Comparison of ENCODE assay signal across 16 mouse cellular contexts in the genomic region with DNA sequence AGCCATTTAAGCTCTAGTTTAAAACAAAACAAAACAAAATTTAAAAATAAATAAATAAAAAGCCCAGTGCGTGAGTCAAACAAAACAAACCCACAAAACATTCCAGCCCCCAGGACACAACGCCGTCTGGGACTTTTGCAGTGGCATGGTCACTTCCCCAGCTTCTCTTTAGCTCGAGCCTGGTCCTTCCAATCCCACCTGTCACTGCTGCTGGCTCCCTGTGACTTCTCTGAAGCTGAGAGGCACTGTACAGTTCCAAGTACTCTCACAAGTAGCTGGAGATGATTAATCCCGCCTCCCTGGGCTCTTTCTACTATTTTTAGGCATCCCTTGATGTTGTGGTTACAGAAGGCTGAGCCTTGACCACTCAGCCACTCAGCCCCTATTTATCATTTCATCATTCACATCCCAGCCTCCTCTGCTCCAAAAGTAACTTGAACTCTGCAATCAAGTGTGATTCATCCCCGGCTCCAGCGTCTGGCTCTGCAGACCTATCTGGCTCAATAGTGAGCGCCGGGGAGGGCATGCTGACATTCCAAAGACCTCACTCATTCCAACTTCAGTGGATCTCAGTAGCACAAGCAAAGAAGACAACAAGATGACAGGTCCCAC. TPM values are rescaled to one million over a fixed set of nuclear protein-coding genes. Genes with fewer than 3 reads are reported as not detected.
DNase-seq lines count a peak whose midpoint lies in the region; ATAC-seq lines count a peak whose summit lies in the region.
"Had no signal": no experiment of that assay in that cellular context is flagged by ENCODE, and none has a peak within 500 bp of the region (broad histone marks: within the 10 kb centered on the region; RNA-seq: fewer than 3 reads in every experiment).

No protein-coding gene starts in this region.

- H3K36me3 ChIP-seq in kidney, embryonic 15.5 days: peaks cover 1% of the 10 kb centered on the region; the same call in 1 of the 2 replicates
- 0 out of 2 replicates have a peak, but pooled peaks cover 8% of the 10 kb centered on the region for H3K36me3 ChIP-seq in heart, embryonic 10.5 days
- H3K36me3 ChIP-seq: limb, embryonic 10.5 days had no signal

- H3K4me1 ChIP-seq in kidney, embryonic 15.5 days: peaks cover 19% of the 10 kb centered on the region
- peaks cover 41% of the 10 kb centered on the region for H3K4me1 ChIP-seq in heart, embryonic 10.5 days

- 60% methylated on average over 9 of the region's 9 CpGs for WGBS in kidney, embryonic 15.5 days
- WGBS in heart, embryonic 10.5 days: 31% methylated on average over 9 of the region's 9 CpGs

- no peaks in the 10 kb centered on the region for H3K9me3 ChIP-seq in kidney, embryonic 15.5 days (replicated peaks)
- H3K9me3 ChIP-seq in heart, embryonic 10.5 days: no peaks in the 10 kb centered on the region
- H3K9me3 ChIP-seq: limb, embryonic 10.5 days had no signal

- ATAC-seq in kidney, embryonic 15.5 days (replicated peaks; ENCODE audit: low FRiP score): no peak
- no peak for ATAC-seq in activated CD4-positive, CD25-positive, alpha-beta regulatory T cell, adult 4 months

- DNase-seq in kidney, adult 9 months: no peak
- DNase-seq in adrenal gland, adult 2 months: peak; percentile 89
- peak; percentile 82 for DNase-seq in heart, embryonic 10.5 days (ENCODE audit: low spot score)
- peak; percentile 62 for DNase-seq in lung, postnatal 36 days
- DNase-seq in layer of hippocampus, adult 18-20 months (ENCODE audit: low spot score in 2 of 2): no peak
- DNase-seq in cerebellum, postnatal 4 days (ENCODE audit: low spot score in 2 of 2): no peak
- DNase-seq: cerebellum, adult 2 months; kidney, postnatal 10 days; lung, embryonic 14.5 days; right cerebral cortex, adult 18-20 months had no signal

- H3K9ac ChIP-seq in kidney, embryonic 15.5 days: no peak overlapping the region
- H3K9ac ChIP-seq: lung, embryonic 14.5 days had no signal

- H3K27ac ChIP-seq in kidney, embryonic 15.5 days: peak overlapping the region; percentile 6; the same call in 1 of the 2 replicates
- H3K27ac ChIP-seq in heart, embryonic 10.5 days: peak overlapping the region; percentile 87
- H3K27ac ChIP-seq: limb, embryonic 10.5 days had no signal

- no peak overlapping the region for H3K4me2 ChIP-seq in kidney, embryonic 15.5 days
- H3K4me2 ChIP-seq: lung, embryonic 14.5 days had no signal

- H3K27me3 ChIP-seq in kidney, embryonic 15.5 days: no peaks in the 10 kb centered on the region
- no peaks in the 10 kb centered on the region for H3K27me3 ChIP-seq in heart, embryonic 10.5 days (ENCODE audit: insufficient read depth, poor library complexity, severe bottlenecking)

- H3K4me3 ChIP-seq in kidney, embryonic 15.5 days (replicated peaks): no peak overlapping the region
- 0 out of 2 replicates have a peak overlapping the region, but pooled peaks have one; percentile 25 for H3K4me3 ChIP-seq in heart, embryonic 10.5 days
- H3K4me3 ChIP-seq: erythroblast, embryonic 14.5 days; limb, embryonic 10.5 days had no signal

RNA-seq across cellular contexts. Expression of a gene that starts 22.7 kb away (rescaled TPM):
- 43.2 and 45.2 TPM in 2 replicates for polyA plus RNA-seq in kidney, embryonic 15.5 days (2015; fragmentation: Nextera tagmentation; extraction: Ambion mirVana)
- 10 to 100 TPM; 17.2 to 26.7 TPM for total RNA-seq in adrenal gland, adult 2 months (2021)
- polyA plus RNA-seq in adrenal gland, adult 2 months (2012; rRNA removed): 19.4 and 20.5 TPM in 2 replicates
- polyA plus RNA-seq in heart, embryonic 10.5 days (2016; fragmentation: Nextera tagmentation; extraction: Ambion mirVana): 41.7 and 45.7 TPM in 2 replicates
- 1 to 10 TPM; 8.6 to 8.7 TPM for polyA plus RNA-seq in activated CD4-positive, CD25-positive, alpha-beta regulatory T cell, adult 4 months (2017; shearing (Covaris generic))
- 10 to 100 TPM; 34.6 to 34.8 TPM for total RNA-seq in layer of hippocampus, adult 18-20 months (2021)
- polyA plus RNA-seq: erythroblast, embryonic 14.5 days had no signal

RNA-seq across cellular contexts. Expression of a gene that starts 41.2 kb away (rescaled TPM):
- not detected in 2 replicates for polyA plus RNA-seq in kidney, embryonic 15.5 days (2015; fragmentation: Nextera tagmentation; extraction: Ambion mirVana)
- total RNA-seq in adrenal gland, adult 2 months (2021): not detected
- polyA plus RNA-seq in adrenal gland, adult 2 months (2012; rRNA removed): not detected in 2 replicates
- not detected in 2 replicates for polyA plus RNA-seq in heart, embryonic 10.5 days (2016; fragmentation: Nextera tagmentation; extraction: Ambion mirVana)
- polyA plus RNA-seq in activated CD4-positive, CD25-positive, alpha-beta regulatory T cell, adult 4 months (2017; shearing (Covaris generic)): not detected
- not detected for total RNA-seq in layer of hippocampus, adult 18-20 months (2021)
- total RNA-seq: granulocyte monocyte progenitor cell, adult 5-6 weeks had no signal
- polyA plus RNA-seq: cerebellum, adult 2 months; erythroblast, embryonic 14.5 days; limb, embryonic 10.5 days; lung, embryonic 14.5 days; testis, adult 2 months had no signal

RNA-seq across cellular contexts. Expression of a gene that starts 50.6 kb away (rescaled TPM):
- 1.9 and 2.4 TPM in 2 replicates for polyA plus RNA-seq in kidney, embryonic 15.5 days (2015; fragmentation: Nextera tagmentation; extraction: Ambion mirVana)
- total RNA-seq in adrenal gland, adult 2 months (2021): 1 to 10 TPM; 1.9 to 2.0 TPM
- 0.88 and 2.0 TPM in 2 replicates for polyA plus RNA-seq in adrenal gland, adult 2 months (2012; rRNA removed)
- polyA plus RNA-seq in heart, embryonic 10.5 days (2016; fragmentation: Nextera tagmentation; extraction: Ambion mirVana): 0.23 TPM in 1 of 2 replicates, not detected in the other
- not detected for polyA plus RNA-seq in activated CD4-positive, CD25-positive, alpha-beta regulatory T cell, adult 4 months (2017; shearing (Covaris generic))
- total RNA-seq in layer of hippocampus, adult 18-20 months (2021): under 1 TPM in 1 of 2 experiments, not detected in 1; 0.67 TPM

Comparison
In these comparisons a context has a peak if more than half of its experiments do, and no peak if none do; other contexts are left out.
1. DNase-seq: peak in adrenal gland, adult 2 months (single experiment), heart, embryonic 10.5 days (single experiment) and lung, postnatal 36 days (single experiment); none in kidney, adult 9 months (single experiment), layer of hippocampus, adult 18-20 months (0 of 2) and cerebellum, postnatal 4 days (0 of 2).